Mouse (Mus musculus): ENCODE measurements around the gene Tmem45a. TPM values are rescaled to one million over a fixed set of nuclear protein-coding genes. Genes with fewer than 3 reads are reported as not detected.
"Not testable (repeated sequence)": the region's sequence is repeated elsewhere in the genome, so short reads cannot be mapped to it uniquely, and the experiment has no call there.

Gene Tmem45a
- total RNA-seq (2021) (1 to 10 TPM; 3.5 to 5.1 TPM), polyA plus RNA-seq (2012; rRNA removed) (0.27 and 0.46 TPM in 2 replicates)
- long read RNA-seq, partial matches to known transcripts: 0 of 3 reads
- long read RNA-seq, other reads (novel, unspliced or antisense): 0 of 3 reads

GRCm38 (mm10) chr16:56885824-56886615 is at the start of gene Tmem45a:
Gene Tmem45a (minus strand): TSS chr16:56886166.
- DNase-seq: peak; percentile 91

DNA sequence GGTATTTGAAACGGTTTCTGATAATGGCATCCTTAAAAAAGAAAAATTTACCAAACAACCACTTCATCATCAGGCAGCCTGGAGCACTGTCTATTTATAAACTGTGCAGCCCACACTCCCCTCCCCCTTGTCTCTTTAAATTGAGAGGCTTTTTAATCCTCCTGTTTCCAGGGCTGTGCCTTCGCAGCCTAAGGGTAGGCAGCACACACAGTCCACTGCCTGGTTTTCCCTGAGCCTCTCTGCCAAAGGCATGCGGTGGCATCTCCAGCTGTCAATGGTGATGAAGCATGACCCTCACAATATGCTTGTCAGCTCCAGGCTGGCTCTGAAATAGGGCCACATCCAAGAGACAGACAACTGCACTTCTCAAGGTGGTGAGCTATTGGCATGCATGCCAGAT is 42.1 kb upstream of the Tmem45a start, which contains the start of gene Lnp1:
Gene Lnp1 (minus strand): TSS at position 39 of the 400 bp plus-strand sequence.
- no peak for DNase-seq

- no peak for DNase-seq
Observed at GRCm38 (mm10) chr16:56920102-56920657, 34.2 kb upstream of the Tmem45a start.

- no peak for DNase-seq
Observed at GRCm38 (mm10) chr16:56917230-56917629, 31.3 kb upstream of the Tmem45a start.

- peak; percentile 16 for DNase-seq
Observed at GRCm38 (mm10) chr16:56908986-56909385, 23.0 kb upstream of the Tmem45a start.

DNA sequence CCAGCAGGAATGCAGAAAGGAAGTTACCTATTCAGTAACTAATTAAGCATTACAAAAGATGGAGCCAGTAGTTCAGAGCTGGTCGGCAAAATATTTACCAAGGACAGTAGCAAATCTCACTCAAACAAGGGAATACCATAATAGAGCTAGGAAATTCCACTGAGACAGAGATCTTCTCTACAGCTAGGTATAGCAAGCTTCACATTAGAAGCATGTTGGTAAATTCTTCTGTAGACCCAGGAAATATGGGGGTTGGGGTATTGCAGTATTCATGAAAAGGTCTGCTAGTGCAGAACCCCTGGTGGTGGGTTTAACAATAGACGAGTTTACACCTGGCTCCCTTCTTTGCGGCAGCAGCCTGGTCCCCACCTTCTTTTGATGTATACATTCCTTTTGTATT is 16.2 kb upstream of the Tmem45a start:
- not testable (repeated sequence) for DNase-seq

GRCm38 (mm10) chr16:56891583-56891982 is 5.6 kb upstream of the Tmem45a start:
- DNase-seq: no peak

DNA sequence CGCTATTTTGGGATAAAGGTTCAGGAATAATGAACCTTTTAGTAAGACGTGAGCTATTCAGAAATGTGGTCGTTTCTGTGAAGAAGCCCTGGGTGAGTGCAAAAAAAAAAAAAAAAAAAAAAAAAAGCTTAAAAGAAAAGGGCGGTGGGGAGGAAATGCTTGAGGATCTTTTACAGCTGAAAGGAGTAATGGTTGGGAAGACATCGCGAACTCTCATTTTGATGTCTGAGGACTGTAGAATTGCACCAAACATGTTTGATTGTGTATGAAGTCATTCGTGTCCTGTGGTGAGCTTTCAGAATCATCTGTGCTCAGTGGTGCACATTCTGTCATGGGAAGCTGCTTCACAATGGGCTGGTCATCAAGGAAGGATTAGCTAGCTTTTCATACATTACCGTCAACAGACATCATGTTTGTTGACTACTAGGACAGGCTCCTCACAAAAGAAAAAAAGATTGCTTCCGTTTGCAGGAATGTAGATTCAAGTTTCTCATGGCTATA is 700 bp upstream of the Tmem45a start:
- no peak for DNase-seq

GRCm38 (mm10) chr16:56884811-56885210 is 1.2 kb downstream of the Tmem45a start:
- no peak for DNase-seq

DNA sequence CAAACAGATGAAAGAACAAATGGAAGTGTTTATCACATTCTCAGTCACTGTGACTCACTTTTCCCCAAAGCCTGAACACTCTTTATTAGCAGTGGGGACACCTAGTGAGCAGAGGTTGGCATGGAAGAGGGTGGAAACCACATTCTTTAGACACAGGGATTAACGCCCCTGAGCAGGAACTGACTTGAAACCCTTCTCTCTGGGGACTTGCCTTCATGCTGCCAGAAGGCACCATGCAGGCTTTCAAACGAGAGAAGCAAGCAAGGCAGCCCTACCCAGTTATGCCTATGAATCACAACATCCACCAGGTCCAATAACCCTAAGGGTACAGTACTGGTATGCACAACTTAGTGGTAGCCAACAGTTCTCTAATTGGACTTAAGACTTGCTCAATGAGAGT is 12.6 kb downstream of the Tmem45a start:
- no peak for DNase-seq

- DNase-seq: peak; percentile 13
Observed at GRCm38 (mm10) chr16:56870458-56870857, 15.5 kb downstream of the Tmem45a start.

- DNase-seq: no peak
Observed at GRCm38 (mm10) chr16:56868361-56868760, 17.6 kb downstream of the Tmem45a start.

DNA sequence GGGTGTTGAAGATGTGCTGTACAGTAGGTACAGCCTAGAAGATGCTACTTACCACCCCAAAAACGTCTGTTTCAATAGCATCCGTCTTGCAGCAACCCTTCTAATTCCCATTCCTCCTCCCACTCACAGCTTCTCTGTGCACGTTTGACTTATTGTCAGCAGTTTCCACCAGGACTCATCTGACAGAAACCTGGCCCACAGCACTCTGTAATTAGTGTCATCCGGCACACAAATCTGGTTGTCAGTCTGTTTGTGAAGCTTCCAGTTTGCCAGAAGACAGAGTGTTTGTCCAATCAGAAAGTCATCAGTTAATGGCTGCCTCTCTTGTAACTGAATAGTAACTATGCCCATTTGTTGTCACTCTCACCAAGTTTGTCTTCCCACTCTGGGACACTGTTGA is 18.4 kb downstream of the Tmem45a start:
- no peak for DNase-seq

DNA sequence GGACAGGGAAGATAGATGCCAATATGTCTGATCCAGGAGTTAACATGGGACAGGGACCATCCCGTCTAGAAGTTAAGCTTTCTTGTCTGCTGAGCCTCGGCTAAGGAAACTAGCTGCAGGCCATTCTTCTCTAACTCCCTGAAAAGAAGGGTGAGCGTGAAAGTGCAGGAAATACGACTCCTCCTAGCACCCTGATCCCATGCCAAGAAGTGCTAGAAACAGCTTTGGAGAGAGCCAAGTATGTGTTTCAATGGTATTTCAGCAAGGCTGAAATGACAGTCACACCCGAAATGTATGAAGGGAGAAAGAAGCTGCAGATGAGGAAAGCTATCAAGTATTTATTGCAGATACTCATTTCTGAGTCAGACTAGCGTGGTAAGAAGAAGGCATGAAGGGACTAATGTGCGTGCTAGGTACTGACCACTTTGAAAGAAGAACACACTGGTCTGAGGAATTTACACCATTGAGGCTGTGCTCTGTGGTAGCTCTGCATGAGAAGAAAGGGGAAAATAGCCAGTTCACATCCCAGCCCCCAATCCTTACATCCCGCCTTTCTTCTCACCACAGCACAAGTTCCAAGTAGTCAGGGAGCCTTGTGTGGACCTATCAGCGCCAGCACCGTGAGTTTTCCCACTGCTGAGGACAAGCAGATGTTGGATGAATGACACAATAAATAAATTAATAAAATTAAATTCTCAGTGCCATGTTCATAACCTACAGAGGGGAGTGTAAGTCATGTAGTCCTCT is 33.0 kb downstream of the Tmem45a start:
- peak; percentile 10 for DNase-seq

DNA sequence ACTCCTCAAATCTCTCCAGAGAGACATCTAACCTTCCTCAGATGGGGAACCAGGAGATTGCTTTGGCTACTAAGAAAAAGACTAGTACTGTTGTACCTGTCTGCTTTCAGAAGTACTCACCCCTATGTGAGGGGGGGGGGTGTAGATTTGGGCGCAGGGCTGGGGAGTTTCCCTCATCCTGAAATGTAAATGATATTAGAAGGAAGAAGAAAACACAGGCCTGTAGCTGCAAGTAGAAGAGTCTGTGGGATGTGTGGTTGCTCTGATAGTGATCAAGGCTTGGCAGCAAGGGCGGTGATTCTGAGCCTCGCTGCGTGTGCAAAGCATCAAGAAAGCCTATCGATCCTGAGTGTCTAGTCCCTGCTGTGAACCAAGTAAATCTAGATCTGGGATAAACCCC is 43.0 kb downstream of the Tmem45a start:
- no peak for DNase-seq

- DNase-seq: no peak
Observed at GRCm38 (mm10) chr16:56833312-56833711, 52.7 kb downstream of the Tmem45a start.

DNA sequence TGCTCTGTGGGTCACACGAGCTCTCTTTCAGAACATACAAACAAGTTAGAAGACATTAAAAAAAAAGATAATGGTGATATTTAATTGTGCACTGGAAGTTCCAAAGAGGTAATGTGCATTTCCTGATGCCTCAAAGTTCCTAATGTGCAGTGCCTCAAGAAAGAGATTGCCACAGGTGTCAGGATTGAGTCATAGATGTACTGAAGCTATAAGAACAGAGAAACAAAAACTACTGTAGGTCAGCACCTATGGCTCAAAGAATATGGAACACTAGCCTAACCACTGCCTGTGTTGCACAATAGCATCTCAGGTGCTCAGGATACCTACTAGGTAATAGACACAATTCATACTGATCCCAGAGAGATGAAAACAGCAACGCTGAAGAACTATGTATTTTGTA is 54.0 kb downstream of the Tmem45a start:
- DNase-seq: no peak

GRCm38 (mm10) chr16:56801370-56802109 is 84.4 kb downstream of the Tmem45a start:
- DNase-seq: no peak

DNA sequence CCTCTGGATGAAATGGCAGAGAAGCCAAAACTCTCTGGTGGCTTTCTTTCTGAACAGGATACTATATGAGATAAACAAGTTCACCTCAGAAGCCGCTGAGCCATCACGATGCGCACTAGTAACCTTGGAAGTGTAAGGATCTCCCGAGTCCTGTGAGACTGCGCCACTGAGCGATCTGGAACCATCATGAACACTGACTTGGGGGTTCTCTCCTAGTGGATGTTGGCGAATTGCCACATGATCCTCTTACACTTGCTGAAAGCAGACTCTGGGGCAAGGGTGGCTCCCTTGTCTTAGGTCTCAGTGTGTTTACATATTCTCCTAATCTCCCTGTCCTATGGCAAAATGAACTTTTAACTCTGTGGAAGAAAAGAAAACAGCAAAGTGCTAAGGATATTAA is 85.0 kb downstream of the Tmem45a start:
- no peak for DNase-seq

DNA sequence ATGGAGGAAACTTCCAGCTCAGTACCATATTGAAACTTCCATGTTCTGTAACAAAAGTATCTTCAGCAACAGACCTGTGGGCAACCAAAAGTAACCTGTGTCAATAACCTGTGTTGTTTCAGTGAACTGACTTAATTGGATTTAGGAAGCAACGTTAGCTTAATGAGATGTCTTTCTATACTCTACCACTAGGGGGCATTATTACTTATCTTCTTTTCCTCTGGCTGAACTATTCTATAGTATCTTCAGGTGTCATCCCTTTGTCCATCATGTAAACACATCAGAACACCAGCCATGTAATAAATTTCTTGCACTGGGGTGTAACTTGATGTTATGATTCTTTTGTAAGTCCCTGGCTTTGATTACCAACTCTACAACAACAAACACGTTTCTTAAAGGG is 85.5 kb downstream of the Tmem45a start:
- no peak for DNase-seq

DNA sequence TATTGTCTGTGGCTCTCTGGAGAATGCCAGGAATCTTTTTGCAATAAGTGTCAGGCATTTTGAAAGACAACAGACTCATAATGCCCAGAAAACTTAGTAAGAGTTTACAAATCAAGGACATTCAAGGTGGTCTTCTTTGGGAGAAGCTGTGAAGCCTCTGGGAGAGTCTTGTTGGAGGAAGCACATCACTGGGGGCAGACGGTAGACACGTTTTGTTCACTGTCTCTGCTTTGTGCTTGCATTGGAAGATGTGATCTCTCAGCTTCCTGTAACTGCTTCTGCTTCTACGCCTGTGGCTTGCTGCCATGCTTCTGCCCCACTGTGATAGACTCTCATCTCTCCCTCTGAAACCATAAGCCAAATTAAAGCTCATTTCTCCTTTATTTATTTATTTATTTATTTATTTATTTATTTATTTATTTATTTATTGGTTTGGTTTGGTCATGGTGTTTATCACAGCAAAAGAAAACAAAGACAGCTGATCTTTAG is 86.4 kb downstream of the Tmem45a start:
- DNase-seq: no peak

GRCm38 (mm10) chr16:56798873-56799272 is 87.1 kb downstream of the Tmem45a start:
- DNase-seq: no peak

All from adrenal gland, adult 2 months (tissue).